Comparison of ENCODE assay signal across 11 mouse cellular contexts in the genomic region with DNA sequence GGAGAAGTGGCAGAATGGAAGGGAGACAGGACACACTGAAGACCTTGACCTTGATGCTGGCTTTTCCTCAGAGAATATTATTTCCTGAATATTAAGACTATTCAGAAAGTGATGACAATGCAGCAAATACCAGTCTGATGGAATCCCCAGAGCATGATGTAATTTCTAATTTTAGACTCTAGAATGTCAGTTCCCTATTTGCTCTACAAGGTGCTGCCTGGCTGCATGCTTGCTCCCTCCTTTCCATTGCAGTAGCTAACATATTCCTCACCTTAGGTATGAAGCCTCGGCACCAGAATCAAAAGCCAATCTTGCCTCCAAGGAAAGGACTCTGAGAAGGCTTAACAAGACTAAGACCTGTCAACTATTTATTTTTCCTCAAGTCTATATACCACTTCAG.
"Had no signal": no experiment of that assay in that cellular context is flagged by ENCODE, and none has a peak within 500 bp of the region (broad histone marks: within the 10 kb centered on the region; RNA-seq: fewer than 3 reads in every experiment).

No protein-coding gene starts in this region.

- H3K36me3 ChIP-seq: limb, embryonic 10.5 days; liver, embryonic 15.5 days; midbrain, embryonic 13.5 days; stomach, embryonic 15.5 days had no signal

- H3K4me1 ChIP-seq: limb, embryonic 10.5 days; liver, embryonic 15.5 days; midbrain, embryonic 13.5 days; stomach, embryonic 15.5 days had no signal

- H3K4me3 ChIP-seq: limb, embryonic 10.5 days; liver, embryonic 15.5 days; midbrain, embryonic 13.5 days; stomach, embryonic 15.5 days had no signal

- H3K4me2 ChIP-seq: liver, embryonic 11.5 days; liver, embryonic 15.5 days; midbrain, embryonic 13.5 days; stomach, embryonic 15.5 days had no signal

- H3K9me3 ChIP-seq: limb, embryonic 10.5 days; liver, embryonic 15.5 days; midbrain, embryonic 13.5 days; stomach, embryonic 15.5 days had no signal

- H3K27ac ChIP-seq: limb, embryonic 10.5 days; liver, embryonic 15.5 days; midbrain, embryonic 13.5 days; stomach, embryonic 15.5 days had no signal

- H3K9ac ChIP-seq: liver, embryonic 15.5 days; midbrain, embryonic 13.5 days; stomach, embryonic 15.5 days had no signal

- DNase-seq: kidney, postnatal 25 days; lung, adult 2 months; lung, postnatal 36 days; spleen, adult 18-20 months; thymus, postnatal 36 days had no signal

- ATAC-seq: lung, postnatal 0 days; midbrain, embryonic 13.5 days had no signal

- H3K27me3 ChIP-seq: liver, embryonic 15.5 days; midbrain, embryonic 13.5 days; stomach, embryonic 15.5 days had no signal
